Mouse (Mus musculus) olfactory bulb, adult 2 months (tissue): ENCODE data around the gene Cox6a2.

Experiments
- CTCF ChIP-seq: fragments of 200-500 bp; IDR thresholded peaks from 2 replicates; pipeline ENCODE4 v1.5.1; 2012; ENCODE audit warnings: low read depth, mild to moderate bottlenecking, low read length, moderate library complexity; ENCODE audit not compliant: insufficient read depth
- POLR2A ChIP-seq: fragments of 200-500 bp; IDR thresholded peaks from 2 replicates; pipeline ENCODE4 v1.6.1; 2012; ENCODE audit warnings: mild to moderate bottlenecking, low read depth, low read length, moderate library complexity; ENCODE audit not compliant: insufficient read depth

GRCm38 (mm10) chr7:128201607-128202006 is 4.6 kb downstream of the Cox6a2 start:
- TF ChIP-seq CTCF: no peak
- no peak for TF ChIP-seq POLR2A
